Mouse (Mus musculus) E14TG2a.4 (cell line): ENCODE results near the gene Sema6c.

Source experiments
- CTCF ChIP-seq: conservative IDR thresholded peaks from 2 replicates; pipeline ENCODE4 v1.5.1; 2014; ENCODE audit warnings: low read length
- NANOG ChIP-seq: IDR thresholded peaks from 2 replicates; pipeline ENCODE4 v1.6.1; 2014; ENCODE audit warnings: borderline replicate concordance, low read length, mixed read lengths

GRCm38 (mm10) chr3:95200562-95200961, 40.3 kb downstream of the Sema6c start:
- TF ChIP-seq CTCF (no peak), NANOG (no peak)
